Mouse (Mus musculus) CH12.LX (cell line): ENCODE measurements around the gene Zfp280c. TPM values are rescaled to one million over a fixed set of nuclear protein-coding genes. Genes with fewer than 3 reads are reported as not detected.

Experiments used
- DNase-seq: peaks from one replicate; pipeline ENCODE4 v3.0.0-alpha.2; 2013; ENCODE audit errors: extremely low read depth
- H3K27ac ChIP-seq: 2 replicates; pipeline ENCODE4 v1.5.1; 2012; ENCODE audit warnings: low read depth, mild to moderate bottlenecking, control low read depth, moderate library complexity; ENCODE audit not compliant: insufficient read depth
- H3K27me3 ChIP-seq: replicated peaks from 2 replicates; pipeline ENCODE3; 2012; ENCODE audit warnings: inconsistent platforms
- H3K36me3 ChIP-seq, 2 experiments: replicated peaks in 1 of 2; 2 replicates each; pipeline versions ENCODE3 to v1.6.1; 2012; ENCODE audit warnings: inconsistent platforms in 1 of 2, low read length in 1 of 2, mild to moderate bottlenecking in 1 of 2, mixed read lengths in 1 of 2, moderate library complexity in 1 of 2; ENCODE audit not compliant: control insufficient read depth in 1 of 2, insufficient read depth in 1 of 2
- H3K4me1 ChIP-seq, 2 experiments: 2 replicates each; pipeline ENCODE4 v1.6.1; 2012; ENCODE audit warnings: inconsistent platforms in 1 of 2, moderate library complexity in 1 of 2; ENCODE audit not compliant: insufficient read depth in 2 of 2, control insufficient read depth in 1 of 2
- H3K4me2 ChIP-seq: 2 replicates; pipeline ENCODE4 v1.6.1; 2012; ENCODE audit warnings: low read depth, mild to moderate bottlenecking, control low read depth; ENCODE audit not compliant: poor library complexity, insufficient read depth, severe bottlenecking
- H3K4me3 ChIP-seq, 3 experiments: fragments of 150-350 bp in 1 of 3; sonication (generic) in 1 of 3; replicated peaks in 1 of 3; 2 replicates each; pipeline versions ENCODE3 to v1.5.1; 2011 to 2012; ENCODE audit warnings: low read depth in 2 of 3, low read length in 2 of 3, mild to moderate bottlenecking in 2 of 3, moderate library complexity in 2 of 3, control low read depth in 1 of 3, improper control_type of control experiment in 1 of 3, inconsistent platforms in 1 of 3, mixed read lengths in 1 of 3; ENCODE audit not compliant: poor library complexity in 1 of 3
- H3K79me2 ChIP-seq: replicated peaks from 2 replicates; pipeline ENCODE4 v1.6.1; 2012; ENCODE audit warnings: mild to moderate bottlenecking, moderate library complexity; ENCODE audit not compliant: control insufficient read depth, poor library complexity, insufficient read depth, severe bottlenecking; ENCODE audit errors: extremely low read depth
- H3K9ac ChIP-seq: 2 replicates; pipeline ENCODE4 v1.6.1; 2012; ENCODE audit warnings: low read depth, mild to moderate bottlenecking, control low read depth, moderate library complexity; ENCODE audit not compliant: insufficient read depth
- H3K9me3 ChIP-seq: replicated peaks from 2 replicates; pipeline ENCODE3; 2012; ENCODE audit warnings: low read length, inconsistent platforms, mixed read lengths
- BHLHE40 ChIP-seq: IDR thresholded peaks from 2 replicates; pipeline ENCODE4 v1.6.1; 2011; ENCODE audit warnings: mild to moderate bottlenecking, low read depth, low read length, improper control_type of control experiment
- CHD1 ChIP-seq: IDR thresholded peaks from 2 replicates; pipeline ENCODE4 v1.6.1; 2012; ENCODE audit warnings: low read depth, low read length, improper control_type of control experiment, inconsistent platforms
- CTCF ChIP-seq, 2 experiments: IDR thresholded peaks in 1 of 2; conservative IDR thresholded peaks in 1 of 2; 2 replicates each; pipeline ENCODE4 v1.5.1; 2011 to 2012; ENCODE audit warnings: low read depth in 2 of 2, low read length in 2 of 2, improper control_type of control experiment in 1 of 2, inconsistent platforms in 1 of 2, mild to moderate bottlenecking in 1 of 2, moderate library complexity in 1 of 2
- E2F4 ChIP-seq: IDR thresholded peaks from 2 replicates; pipeline ENCODE4 v1.6.1; 2011; ENCODE audit warnings: low read depth, low read length, improper control_type of control experiment; ENCODE audit not compliant: insufficient replicate concordance
- ELF1 ChIP-seq: IDR thresholded peaks from 2 replicates; pipeline ENCODE4 v1.6.1; 2014; ENCODE audit warnings: low read depth, mild to moderate bottlenecking, inconsistent platforms, low read length, improper control_type of control experiment
- EP300 ChIP-seq: IDR thresholded peaks from 2 replicates; pipeline ENCODE4 v1.6.1; 2011; ENCODE audit warnings: low read length, improper control_type of control experiment
- ETS1 ChIP-seq: conservative IDR thresholded peaks from 2 replicates; pipeline ENCODE4 v1.6.1; 2012; ENCODE audit warnings: low read depth, mild to moderate bottlenecking, inconsistent platforms, low read length, improper control_type of control experiment, moderate library complexity
- GABPA ChIP-seq: IDR thresholded peaks from 2 replicates; pipeline ENCODE4 v1.6.1; 2012; ENCODE audit warnings: low read depth, low read length, improper control_type of control experiment, inconsistent platforms; ENCODE audit not compliant: insufficient replicate concordance
- IRF4 ChIP-seq: IDR thresholded peaks from 2 replicates; pipeline ENCODE4 v1.6.1; 2014; ENCODE audit warnings: low read depth, mild to moderate bottlenecking, inconsistent platforms, low read length, improper control_type of control experiment
- JUND ChIP-seq: conservative IDR thresholded peaks from 2 replicates; pipeline ENCODE4 v1.6.1; 2011; ENCODE audit warnings: low read depth, low read length, improper control_type of control experiment
- KAT2A ChIP-seq: IDR thresholded peaks from 2 replicates; pipeline ENCODE4 v1.6.1; 2012; ENCODE audit warnings: low read length, improper control_type of control experiment, inconsistent platforms; ENCODE audit not compliant: insufficient replicate concordance
- MAFK ChIP-seq: IDR thresholded peaks from 2 replicates; pipeline ENCODE4 v1.6.1; 2011; ENCODE audit warnings: low read length, improper control_type of control experiment; ENCODE audit not compliant: insufficient replicate concordance
- MAX ChIP-seq: IDR thresholded peaks from 2 replicates; pipeline ENCODE4 v1.6.1; 2011; ENCODE audit warnings: low read length, improper control_type of control experiment
- MAZ ChIP-seq: IDR thresholded peaks from 2 replicates; pipeline ENCODE4 v1.6.1; 2012; ENCODE audit warnings: low read depth, mild to moderate bottlenecking, inconsistent platforms, low read length, improper control_type of control experiment, moderate library complexity
- MEF2A ChIP-seq: IDR thresholded peaks from 2 replicates; pipeline ENCODE4 v1.6.1; 2014; ENCODE audit warnings: low read depth, mild to moderate bottlenecking, inconsistent platforms, low read length, improper control_type of control experiment, borderline replicate concordance
- MXI1 ChIP-seq: IDR thresholded peaks from 2 replicates; pipeline ENCODE4 v1.6.1; 2011; ENCODE audit warnings: mild to moderate bottlenecking, low read depth, low read length, improper control_type of control experiment
- MYC ChIP-seq: IDR thresholded peaks from 2 replicates; pipeline ENCODE4 v1.6.1; 2011; ENCODE audit warnings: low read depth, mild to moderate bottlenecking, improper control_type of control experiment, low read length
- NELFE ChIP-seq: IDR thresholded peaks from 2 replicates; pipeline ENCODE4 v1.6.1; 2011; ENCODE audit warnings: low read depth, low read length, improper control_type of control experiment
- NRF1 ChIP-seq: IDR thresholded peaks from 2 replicates; pipeline ENCODE4 v1.6.1; 2014; ENCODE audit warnings: low read depth, mild to moderate bottlenecking, inconsistent platforms, low read length, improper control_type of control experiment, moderate library complexity
- PAX5 ChIP-seq: IDR thresholded peaks from 2 replicates; pipeline ENCODE4 v1.6.1; 2012; ENCODE audit warnings: low read length, inconsistent platforms, mixed read lengths
- POLR2A ChIP-seq: IDR thresholded peaks from 2 replicates; pipeline ENCODE4 v1.6.1; 2011; ENCODE audit warnings: low read depth, mild to moderate bottlenecking, improper control_type of control experiment, low read length
- RAD21 ChIP-seq: IDR thresholded peaks from 2 replicates; pipeline ENCODE4 v1.6.1; 2011; ENCODE audit warnings: low read depth, mild to moderate bottlenecking, low read length, improper control_type of control experiment, moderate library complexity
- RCOR1 ChIP-seq: conservative IDR thresholded peaks from 2 replicates; pipeline ENCODE4 v1.6.1; 2012; ENCODE audit warnings: low read depth, mild to moderate bottlenecking, inconsistent platforms, low read length, improper control_type of control experiment
- SIN3A ChIP-seq: IDR thresholded peaks from 2 replicates; pipeline ENCODE4 v1.6.1; 2012; ENCODE audit warnings: low read length, improper control_type of control experiment, inconsistent platforms
- SMC3 ChIP-seq: IDR thresholded peaks from 2 replicates; pipeline ENCODE4 v1.6.1; 2011; ENCODE audit warnings: low read depth, low read length, improper control_type of control experiment
- TBP ChIP-seq: conservative IDR thresholded peaks from 2 replicates; pipeline ENCODE4 v1.6.1; 2011; ENCODE audit warnings: low read depth, low read length, improper control_type of control experiment
- TCF12 ChIP-seq: IDR thresholded peaks from 2 replicates; pipeline ENCODE4 v1.6.1; 2014; ENCODE audit warnings: low read depth, mild to moderate bottlenecking, inconsistent platforms, low read length, improper control_type of control experiment
- UBTF ChIP-seq: IDR thresholded peaks from 2 replicates; pipeline ENCODE4 v1.6.1; 2012; ENCODE audit warnings: low read depth, mild to moderate bottlenecking, inconsistent platforms, low read length, improper control_type of control experiment, moderate library complexity
- USF2 ChIP-seq: conservative IDR thresholded peaks from 2 replicates; pipeline ENCODE4 v1.6.1; 2011; ENCODE audit warnings: low read depth, low read length, improper control_type of control experiment
- ZC3H11A ChIP-seq: IDR thresholded peaks from 2 replicates; pipeline ENCODE4 v1.6.1; 2012; ENCODE audit warnings: low read depth, mild to moderate bottlenecking, inconsistent platforms, low read length, improper control_type of control experiment
- ZKSCAN1 ChIP-seq: IDR thresholded peaks from 2 replicates; pipeline ENCODE4 v1.6.1; 2012; ENCODE audit warnings: low read depth, inconsistent platforms, low read length, improper control_type of control experiment, borderline replicate concordance
- ZNF384 ChIP-seq: IDR thresholded peaks from 2 replicates; pipeline ENCODE4 v1.6.1; 2012; ENCODE audit warnings: low read depth, low read length, improper control_type of control experiment, inconsistent platforms
- dilution Hi-C: fragments of 300-500 bp; cut with MboI; formaldehyde crosslinking; loops from 2 replicates; pipeline ENCODE4 v1.14.3; 2020; ENCODE audit warnings: low sequenced_read_pairs; ENCODE audit not compliant: extremely low pct_unique_long_range_greater_than_20kb, extremely low pct_ligation_motif_present
- in situ Hi-C: fragments of 300-500 bp; cut with MboI; formaldehyde crosslinking; loops from 3 replicates; pipeline ENCODE4 v1.14.3; 2019; ENCODE audit warnings: low sequenced_read_pairs, low pct_ligation_motif_present, low pct_unique_long_range_greater_than_20kb, mixed read lengths
- polyA plus RNA-seq: library from polyadenylated mRNA; unstranded; fragments of >175 nt; gene quantifications from 2 replicates; pipeline ENCODE4 v1.2.1, GENCODE M21; 2012; ENCODE audit warnings: low read depth; ENCODE audit not compliant: insufficient read length
- total RNA-seq, 2 experiments: library from RNA; depleted of rRNA; stranded (reverse); fragments of 300-350 nt in 1 of 2; fragments of >200 nt in 1 of 2; gene quantifications; 2 replicates each; pipeline ENCODE4 v1.2.3; 2012 to 2014

Gene Zfp280c
- total and polyA plus RNA-seq, 3 experiments: 12.5 to 30.5 (median 29.2) TPM

- Histone ChIP-seq H3K9ac (peak overlapping the region; percentile 36; the same call in 1 of the 2 replicates), H3K79me2 (peaks cover 12% of the 10 kb centered on the region), H3K9me3 (no peaks in the 10 kb centered on the region), H3K4me2 (peak overlapping the region; percentile 13; the same call in 1 of the 2 replicates), H3K4me1 (peaks cover 0 to 7% of the 10 kb centered on the region in 2 experiments; a peak in 1 of 4 replicates), H3K4me3 (peak overlapping the region; percentile 46 to 67 (median 58)), H3K27ac (no peak overlapping the region), H3K36me3 (peaks cover 0 to 3% of the 10 kb centered on the region in 2 experiments), H3K27me3 (no peaks in the 10 kb centered on the region)
- in situ Hi-C loops (no loop called here), dilution Hi-C loops (no loop called here)
- TF ChIP-seq BHLHE40 (peak; percentile 49), MAZ (no peak)
- DNase-seq: peak; percentile 37
Observed at GRCm38 (mm10) chrX:48513824-48514223, 80.5 kb downstream of the Zfp280c start.

DNA sequence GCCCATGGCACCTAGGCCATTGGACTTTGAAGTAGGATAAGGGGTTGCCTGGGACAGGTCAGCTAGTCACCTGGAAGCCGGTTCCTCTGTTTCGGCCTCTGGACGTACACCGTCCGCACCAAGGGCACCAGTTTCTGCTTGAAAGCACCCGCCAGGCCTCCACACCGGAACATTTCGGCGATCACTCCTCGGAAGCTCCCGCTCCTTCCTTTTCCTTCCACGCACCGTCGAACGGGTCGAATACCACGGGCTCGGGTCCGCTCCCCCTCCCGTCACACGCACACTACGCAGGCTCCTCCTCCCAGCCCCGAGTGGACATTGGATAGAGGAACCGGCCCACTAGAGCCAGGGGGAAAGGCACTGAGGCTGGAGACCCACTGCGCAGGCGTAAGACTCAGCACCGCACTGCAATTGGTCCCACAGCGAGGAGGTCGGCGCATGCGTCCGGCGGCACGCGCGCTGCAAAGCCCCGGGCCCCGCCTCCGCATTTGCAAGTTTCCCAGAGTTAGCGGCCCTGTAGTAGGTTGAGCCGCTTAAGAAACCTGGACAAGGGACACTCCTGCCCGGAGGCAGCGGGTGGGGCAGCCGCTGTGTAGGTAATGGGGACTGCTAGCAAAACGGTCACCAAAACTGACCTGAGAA, 81.0 kb downstream of the Zfp280c start, which contains the start of gene Aifm1:
Gene Aifm1, minus strand, starts transcription at position 398 of the 642 bp plus-strand sequence.
- Histone ChIP-seq H3K4me2 (peak within 1 kb of the TSS; percentile 71), H3K9me3 (no peaks in the 10 kb centered on the region), H3K79me2 (peaks cover 12% of the 10 kb centered on the region), H3K4me3 (peak within 1 kb of the TSS; percentile 67 to 78 (median 71)), H3K4me1 (peaks cover 0 to 7% of the 10 kb centered on the region in 2 experiments; a peak in 1 of 4 replicates), H3K27me3 (no peaks in the 10 kb centered on the region), H3K9ac (peak within 1 kb of the TSS; percentile 61), H3K36me3 (peaks cover 0 to 3% of the 10 kb centered on the region in 2 experiments), H3K27ac (no peak within 1 kb of the TSS)
- DNase-seq: peak; percentile 90
- in situ Hi-C loops: no loop called here
- dilution Hi-C loops: no loop called here
- no peak for TF ChIP-seq ZC3H11A
- TF ChIP-seq KAT2A: no peak
- TF ChIP-seq PAX5: no peak
- TF ChIP-seq RAD21: no peak
- no peak for TF ChIP-seq UBTF
- no peak for TF ChIP-seq IRF4
- no peak for TF ChIP-seq CTCF (conservative IDR thresholded peaks at IDR 0.05 in 1 of 2, IDR thresholded peaks at IDR 0.05 in 1 of 2; ENCODE audit: low read depth in 2 of 2, low read length in 2 of 2)
- TF ChIP-seq GABPA: no peak
- TF ChIP-seq TBP: no peak
- no peak; the same call in 1 of the 2 replicates for TF ChIP-seq RCOR1
- TF ChIP-seq MEF2A: no peak
- peak; percentile 48 for TF ChIP-seq TCF12
- peak; percentile 73 for TF ChIP-seq POLR2A
- peak; percentile 99 for TF ChIP-seq NRF1
- TF ChIP-seq USF2: no peak
- no peak for TF ChIP-seq JUND
- TF ChIP-seq SIN3A: no peak
- no peak for TF ChIP-seq CHD1
- no peak for TF ChIP-seq E2F4
- peak; percentile 53; the same call in 1 of the 2 replicates for TF ChIP-seq ELF1
- no peak for TF ChIP-seq ZNF384
- TF ChIP-seq MAFK: no peak
- TF ChIP-seq MYC: 0 out of 2 replicates have a peak, but pooled peaks have one; percentile 14
- no peak for TF ChIP-seq MAX
- TF ChIP-seq ZKSCAN1: no peak
- 0 out of 2 replicates have a peak, but pooled peaks have one; percentile 14 for TF ChIP-seq MAZ
- TF ChIP-seq NELFE: peak; percentile 60
- no peak for TF ChIP-seq SMC3
- no peak for TF ChIP-seq EP300
- TF ChIP-seq MXI1: peak; percentile 64
- TF ChIP-seq BHLHE40: no peak
- TF ChIP-seq ETS1: no peak
